In the genomic region with DNA sequence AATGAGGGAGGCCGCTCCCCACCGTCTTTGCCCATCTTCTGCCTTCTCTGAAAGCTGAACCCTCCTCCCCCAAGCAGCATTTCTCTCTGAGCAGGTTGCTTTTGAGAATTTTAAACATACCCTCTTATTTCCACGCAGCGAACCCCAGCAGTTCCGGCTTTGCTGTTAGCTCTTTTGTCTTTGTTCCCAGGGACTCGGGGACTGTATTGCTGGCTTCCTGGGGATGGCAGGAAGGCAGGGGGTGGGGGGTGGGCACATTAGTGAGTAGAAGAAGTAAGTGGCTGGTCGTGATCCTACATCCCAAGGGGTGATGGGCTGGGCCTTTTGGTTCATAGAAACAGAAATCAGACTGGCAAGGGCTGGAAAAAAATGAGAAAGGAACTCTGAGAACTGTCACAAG, we compare ENCODE assay signal across 11 mouse cellular contexts. TPM values are rescaled to one million over a fixed set of nuclear protein-coding genes. Genes with fewer than 3 reads are reported as not detected.
A peak's percentile ranks its signal among the peaks of the same experiment; 100 is the strongest.
DNase-seq lines count a peak whose midpoint lies in the region; ATAC-seq and TF ChIP-seq lines count a peak whose summit lies in the region.
"Had no signal": no experiment of that assay in that cellular context is flagged by ENCODE, and none has a peak within 500 bp of the region (broad histone marks: within the 10 kb centered on the region; RNA-seq: fewer than 3 reads in every experiment).

No protein-coding gene starts in this region.

- no peak overlapping the region; the same call in 1 of the 2 replicates for H3K27ac ChIP-seq in heart, embryonic 15.5 days
- peak overlapping the region; percentile 71 for H3K27ac ChIP-seq in embryonic facial prominence, embryonic 11.5 days (replicated peaks; ENCODE audit: low read depth, low read length)
- peak overlapping the region; percentile 66 for H3K27ac ChIP-seq in hindbrain, embryonic 16.5 days (ENCODE audit: low read depth, low read length)
- H3K27ac ChIP-seq: liver, embryonic 15.5 days had no signal

- TF ChIP-seq POLR2A in myocyte (IDR thresholded peaks at IDR 0.05; ENCODE audit: insufficient read length, low read depth), result no peak

- peak overlapping the region; percentile 99 for H3K4me2 ChIP-seq in heart, embryonic 15.5 days
- peak overlapping the region; percentile 98 for H3K4me2 ChIP-seq in embryonic facial prominence, embryonic 11.5 days (ENCODE audit: low read depth, low read length)
- H3K4me2 ChIP-seq in hindbrain, embryonic 16.5 days (ENCODE audit: low read length), result peak overlapping the region; percentile 93
- H3K4me2 ChIP-seq in myocyte (ENCODE audit: low read depth), result peak overlapping the region; percentile 30
- H3K4me2 ChIP-seq: liver, embryonic 15.5 days had no signal

- peaks cover 33% of the 10 kb centered on the region for H3K27me3 ChIP-seq in heart, embryonic 15.5 days
- H3K27me3 ChIP-seq in embryonic facial prominence, embryonic 11.5 days (ENCODE audit: control insufficient read depth, insufficient read depth, low read length), result no peaks in the 10 kb centered on the region
- H3K27me3 ChIP-seq in hindbrain, embryonic 16.5 days (replicated peaks; ENCODE audit: control insufficient read depth, insufficient read depth, low read length), result no peaks in the 10 kb centered on the region
- no peaks in the 10 kb centered on the region for H3K27me3 ChIP-seq in myocyte (ENCODE audit: control insufficient read depth, insufficient read depth, insufficient read length)

- 33% methylated on average over 7 of the region's 7 CpGs for whole genome bisulfite sequencing in heart, embryonic 15.5 days
- 2% methylated on average over 7 of the region's 7 CpGs for WGBS in embryonic facial prominence, embryonic 11.5 days
- 4% methylated on average over 7 of the region's 7 CpGs for WGBS in hindbrain, embryonic 16.5 days

- peaks cover 37% of the 10 kb centered on the region for H3K4me1 ChIP-seq in heart, embryonic 15.5 days (replicated peaks)
- peaks cover 9% of the 10 kb centered on the region; the same call in 1 of the 2 replicates for H3K4me1 ChIP-seq in embryonic facial prominence, embryonic 11.5 days (ENCODE audit: control insufficient read depth, insufficient read depth, low read length)
- peaks cover 23% of the 10 kb centered on the region for H3K4me1 ChIP-seq in hindbrain, embryonic 16.5 days (ENCODE audit: control insufficient read depth, insufficient read depth, low read depth, low read length)
- H3K4me1 ChIP-seq: liver, embryonic 15.5 days had no signal

- peak overlapping the region; percentile 67; the same call in 1 of the 2 replicates for H3K4me3 ChIP-seq in heart, embryonic 15.5 days
- peak overlapping the region; percentile 72 for H3K4me3 ChIP-seq in embryonic facial prominence, embryonic 11.5 days (ENCODE audit: low read depth, low read length)
- peak overlapping the region; percentile 85 for H3K4me3 ChIP-seq in hindbrain, embryonic 16.5 days (ENCODE audit: low read length)
- peak overlapping the region; percentile 36 for H3K4me3 ChIP-seq in myocyte
- H3K4me3 ChIP-seq: erythroblast, embryonic 14.5 days; liver, embryonic 15.5 days had no signal

- no peak overlapping the region for H3ac ChIP-seq in myocyte (ENCODE audit: control insufficient read depth, insufficient read length)

- DNase-seq in heart, adult 8-10 months (ENCODE audit: low spot score), result no peak
- peak; percentile 11 for DNase-seq in embryonic facial prominence, embryonic 11.5 days (ENCODE audit: low spot score)
- DNase-seq in cerebellum, adult 9-11 months, result no peak
- DNase-seq in cerebellum, postnatal 25 days, result no peak
- DNase-seq in layer of hippocampus, postnatal 36 days, result no peak
- DNase-seq: kidney, adult 8-10 months had no signal

- H3K36me3 ChIP-seq in heart, embryonic 15.5 days, result no peaks in the 10 kb centered on the region
- H3K36me3 ChIP-seq in embryonic facial prominence, embryonic 11.5 days (replicated peaks; ENCODE audit: control insufficient read depth, insufficient read depth, low read depth, low read length), result no peaks in the 10 kb centered on the region; the same call in 1 of the 2 replicates
- H3K36me3 ChIP-seq in hindbrain, embryonic 16.5 days (ENCODE audit: control insufficient read depth, insufficient read depth, low read length), result peaks cover 3% of the 10 kb centered on the region; the same call in 1 of the 2 replicates
- H3K36me3 ChIP-seq in myocyte (ENCODE audit: control insufficient read depth, insufficient read depth), result no peaks in the 10 kb centered on the region
- H3K36me3 ChIP-seq: liver, embryonic 15.5 days had no signal

- H3K9me3 ChIP-seq in heart, embryonic 15.5 days (replicated peaks), result no peaks in the 10 kb centered on the region
- no peaks in the 10 kb centered on the region for H3K9me3 ChIP-seq in embryonic facial prominence, embryonic 11.5 days (replicated peaks; ENCODE audit: control insufficient read depth, low read length)
- H3K9me3 ChIP-seq in hindbrain, embryonic 16.5 days (ENCODE audit: control insufficient read depth, low read length), result no peaks in the 10 kb centered on the region
- H3K9me3 ChIP-seq: liver, embryonic 15.5 days had no signal

- H3K9ac ChIP-seq in heart, embryonic 15.5 days, result peak overlapping the region; percentile 25; the same call in 1 of the 2 replicates
- H3K9ac ChIP-seq in embryonic facial prominence, embryonic 11.5 days (replicated peaks; ENCODE audit: low read length), result peak overlapping the region; percentile 84
- peak overlapping the region; percentile 47 for H3K9ac ChIP-seq in hindbrain, embryonic 16.5 days (ENCODE audit: low read depth, low read length)
- H3K9ac ChIP-seq: liver, embryonic 15.5 days had no signal

- ATAC-seq in heart, embryonic 15.5 days (replicated peaks; ENCODE audit: insufficient number of reproducible peaks, insufficient read depth, low FRiP score, low read depth), result no peak
- no peak for ATAC-seq in embryonic facial prominence, embryonic 11.5 days (replicated peaks; ENCODE audit: insufficient number of reproducible peaks, low FRiP score, low TSS enrichment, low read depth)
- ATAC-seq in hindbrain, embryonic 16.5 days, result no peak

- H3K79me2 ChIP-seq in myocyte (ENCODE audit: control insufficient read depth, insufficient read depth), result peaks cover 11% of the 10 kb centered on the region

TF ChIP-seq in myocyte, 11 proteins besides CTCF, POLR2A, EP300 and RAD21:
- TF ChIP-seq CEBPB (IDR thresholded peaks at IDR 0.05; ENCODE audit: insufficient read depth, poor library complexity, severe bottlenecking) (no peak), TCF12 (IDR thresholded peaks at IDR 0.05; ENCODE audit: insufficient read depth, poor library complexity, severe bottlenecking) (no peak), POLR2AphosphoS2 (IDR thresholded peaks at IDR 0.05; ENCODE audit: insufficient read length, low read depth) (no peak), MYOG (IDR thresholded peaks at IDR 0.05; ENCODE audit: control insufficient read depth in 1 of 3, insufficient read depth in 1 of 3, insufficient read length in 2 of 3, low read depth in 2 of 3) (no peak), MYOD1 (IDR thresholded peaks at IDR 0.05; ENCODE audit: control insufficient read depth in 1 of 3, insufficient read length in 2 of 3, low read depth in 2 of 3) (no peak), REST (IDR thresholded peaks at IDR 0.05; ENCODE audit: insufficient read depth, insufficient read length) (no peak), TCF3 (IDR thresholded peaks at IDR 0.05; ENCODE audit: insufficient read length, low read depth) (no peak), SRF (IDR thresholded peaks at IDR 0.05; ENCODE audit: control insufficient read depth, insufficient read length, low read depth) (no peak), E2F4 (IDR thresholded peaks at IDR 0.05; ENCODE audit: insufficient read depth) (no peak), USF1 (IDR thresholded peaks at IDR 0.05; ENCODE audit: low read depth) (no peak), MAX (IDR thresholded peaks at IDR 0.05; ENCODE audit: low read depth) (no peak)

RNA-seq across cellular contexts. Expression of a gene that starts 2.6 kb away (rescaled TPM):
- polyA plus RNA-seq in heart, embryonic 15.5 days (2015; fragmentation: Nextera tagmentation; extraction: Ambion mirVana), result 44.4 and 85.9 TPM in 2 replicates
- total RNA-seq in heart, adult 8-10 months (2022), result under 1 TPM in 3 of 4 experiments, not detected in 1; 0.27 to 0.66 (median 0.31) TPM
- 368 and 450 TPM in 2 replicates for polyA plus RNA-seq in embryonic facial prominence, embryonic 11.5 days (2014; fragmentation: Nextera tagmentation; extraction: Ambion mirVana)
- 465 and 469 TPM in 2 replicates for polyA plus RNA-seq in hindbrain, embryonic 16.5 days (2015; fragmentation: Nextera tagmentation; extraction: Ambion mirVana)
- 83.7 TPM for polyA plus RNA-seq in myocyte (2012; fragmentation: generic; extraction: Trizol)
- 10 to 100 TPM; 40.2 to 54.9 TPM for total RNA-seq in layer of hippocampus, postnatal 36 days (2021)

RNA-seq across cellular contexts. Expression of a gene that starts 47.8 kb away (rescaled TPM):
- polyA plus RNA-seq in heart, embryonic 15.5 days (2015; fragmentation: Nextera tagmentation; extraction: Ambion mirVana), result 79.0 and 101 TPM in 2 replicates
- total RNA-seq in heart, adult 8-10 months (2022), result 100 to 1,000 TPM in 3 of 4 experiments, 10 to 100 TPM in 1; 89.6 to 129 (median 119) TPM
- polyA plus RNA-seq in embryonic facial prominence, embryonic 11.5 days (2014; fragmentation: Nextera tagmentation; extraction: Ambion mirVana), result 69.4 and 71.2 TPM in 2 replicates
- polyA plus RNA-seq in hindbrain, embryonic 16.5 days (2015; fragmentation: Nextera tagmentation; extraction: Ambion mirVana), result 51.9 and 65.1 TPM in 2 replicates
- polyA plus RNA-seq in myocyte (2012; fragmentation: generic; extraction: Trizol), result 691 TPM
- 10 to 100 TPM; 70.5 to 75.7 TPM for total RNA-seq in layer of hippocampus, postnatal 36 days (2021)
- polyA plus RNA-seq: erythroblast, embryonic 14.5 days had no signal

Comparison
In these comparisons a context has a peak if more than half of its experiments do, and no peak if none do; other contexts are left out.
1. H3K4me2 ChIP-seq: peak in every context shown above with its lines; median percentile 99 in heart, embryonic 15.5 days; 98 in embryonic facial prominence, embryonic 11.5 days; 93 in hindbrain, embryonic 16.5 days; 30 in myocyte.
2. H3K9ac ChIP-seq: peak in every context shown above with its lines; median percentile 84 in embryonic facial prominence, embryonic 11.5 days; 47 in hindbrain, embryonic 16.5 days; 25 in heart, embryonic 15.5 days.